Mouse (Mus musculus) G1E-ER4 (cell line): ENCODE results near the gene Rsc1a1. TPM values are rescaled to one million over a fixed set of nuclear protein-coding genes. Genes with fewer than 3 reads are reported as not detected.

ENCODE experiments used
- GATA1 ChIP-seq: IDR thresholded peaks from one replicate; pipeline ENCODE4 v1.8.0; 2012; ENCODE audit warnings: low read length, inconsistent platforms
- polyA plus RNA-seq: library from polyadenylated mRNA; stranded (reverse); fragments of >175 nt; gene quantifications from 2 replicates; pipeline ENCODE4 v1.2.3, GENCODE M21; 2012

Gene Rsc1a1
- 3.3 TPM in 1 of 2 replicates, not detected in the other for polyA plus RNA-seq

DNA sequence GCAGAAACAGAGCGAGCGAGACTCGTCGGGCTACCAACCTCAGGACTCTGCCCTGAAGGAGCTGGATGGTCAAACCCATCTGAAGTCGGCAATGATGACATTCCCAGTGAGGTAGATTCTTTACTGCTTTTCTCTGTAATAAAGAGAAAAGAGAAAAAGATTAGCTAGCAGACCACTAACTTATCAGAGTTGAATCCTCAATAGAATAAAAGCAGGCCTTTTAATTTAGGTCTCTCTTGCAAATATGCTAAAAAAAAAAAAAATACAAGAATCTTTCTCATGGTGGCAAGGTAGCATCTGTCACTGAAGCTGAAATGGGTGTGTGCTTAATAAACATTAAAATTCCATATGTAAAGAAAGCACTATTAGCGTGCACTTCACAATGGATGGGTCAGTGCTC, at the start of gene Rsc1a1:
Gene Rsc1a1 (minus strand): TSS at position 101 of the 400 bp plus-strand sequence.
- TF ChIP-seq GATA1 = no peak

DNA sequence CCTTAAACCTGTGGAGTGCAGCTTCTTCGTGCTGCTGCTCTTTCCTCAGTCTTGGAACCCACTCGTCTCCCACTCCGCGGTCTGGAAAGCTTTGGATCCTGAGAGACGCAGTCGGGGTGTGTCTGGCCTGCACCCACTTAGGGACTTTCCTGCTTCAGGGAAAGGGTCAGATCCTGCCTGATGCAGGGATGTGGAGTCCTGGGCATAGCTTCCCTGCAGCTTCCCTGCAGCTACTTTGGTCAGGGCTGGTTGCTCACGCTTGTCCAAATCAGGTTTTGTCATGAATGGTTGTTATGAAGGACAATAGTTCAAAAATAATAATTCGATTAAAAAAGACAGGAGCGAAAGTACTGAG, 49.8 kb upstream of the Rsc1a1 start:
- no peak for TF ChIP-seq GATA1

DNA sequence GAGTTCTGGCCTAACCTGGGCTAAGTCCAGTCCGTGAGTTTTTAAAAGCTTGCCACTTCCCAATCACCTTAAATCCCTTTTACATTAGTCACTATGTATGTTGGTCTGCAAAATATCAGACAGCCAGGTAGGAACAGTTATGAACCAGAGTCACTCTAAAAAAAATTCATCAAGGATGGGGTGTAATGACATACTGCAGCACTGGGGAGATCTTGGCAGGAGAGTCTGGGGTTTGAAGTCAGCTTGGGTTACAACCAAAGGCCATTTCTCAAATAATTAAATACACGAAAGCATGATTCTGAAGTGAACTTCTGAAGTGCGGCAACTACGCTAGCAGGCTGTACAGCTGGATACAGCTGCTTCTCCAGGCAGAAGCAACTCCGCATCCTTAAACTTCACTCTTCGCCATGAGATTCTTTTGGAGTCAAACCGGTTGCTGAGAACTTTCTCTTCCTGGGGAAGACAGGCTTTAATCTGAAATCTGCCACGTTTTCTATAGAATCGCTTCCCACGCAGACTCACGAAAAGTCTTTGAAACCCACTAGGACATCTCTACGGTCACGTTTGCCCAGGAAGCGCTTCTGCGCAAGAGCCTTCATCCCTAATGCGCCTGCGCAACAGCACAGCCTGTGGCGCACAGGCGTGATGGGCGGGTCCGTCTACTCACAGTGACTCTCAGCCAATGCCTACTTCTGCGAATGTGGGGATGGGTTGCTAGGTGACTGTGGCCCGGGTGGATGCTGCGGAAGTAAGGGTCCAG, 49.2 kb upstream of the Rsc1a1 start:
- no peak for TF ChIP-seq GATA1

DNA sequence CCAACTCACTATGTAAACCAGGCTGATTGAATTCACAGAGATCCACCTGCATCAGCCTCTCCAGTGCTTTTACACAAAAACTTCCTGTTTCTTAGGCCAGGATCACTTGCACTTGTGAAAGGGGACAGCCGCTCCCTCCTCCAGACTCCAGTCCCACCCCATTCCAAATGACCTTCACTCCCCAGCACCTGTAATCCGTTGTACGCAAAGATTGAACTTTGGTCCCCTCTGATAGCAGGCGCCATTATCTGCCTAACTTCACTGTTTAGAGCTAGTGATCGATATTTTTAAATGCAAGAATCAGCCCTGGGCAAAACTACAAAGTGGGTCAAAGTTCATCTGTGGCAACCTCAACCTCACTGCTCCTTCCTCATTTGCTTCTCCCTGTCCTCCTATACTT, 46.4 kb upstream of the Rsc1a1 start:
- TF ChIP-seq GATA1 = no peak

DNA sequence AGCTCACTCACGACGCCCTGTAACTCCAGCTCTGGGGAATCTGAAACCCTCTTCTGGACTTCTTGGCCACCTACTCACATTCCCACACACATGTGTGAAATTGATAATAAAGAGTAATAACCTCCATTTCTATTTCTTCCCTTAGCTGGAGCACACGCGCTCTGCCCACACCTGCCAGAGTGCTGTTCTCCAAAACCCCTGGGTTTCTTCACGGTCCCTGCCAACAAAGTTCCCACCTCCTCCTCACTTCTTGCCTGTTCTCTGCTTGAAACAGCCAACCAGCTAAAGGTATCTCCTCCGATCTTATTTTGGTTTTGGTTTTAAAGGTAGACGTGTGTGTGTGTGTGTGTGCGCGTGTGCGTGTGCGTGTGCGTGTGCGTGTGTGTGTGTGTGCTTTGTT, 45.0 kb upstream of the Rsc1a1 start:
- no peak for TF ChIP-seq GATA1

DNA sequence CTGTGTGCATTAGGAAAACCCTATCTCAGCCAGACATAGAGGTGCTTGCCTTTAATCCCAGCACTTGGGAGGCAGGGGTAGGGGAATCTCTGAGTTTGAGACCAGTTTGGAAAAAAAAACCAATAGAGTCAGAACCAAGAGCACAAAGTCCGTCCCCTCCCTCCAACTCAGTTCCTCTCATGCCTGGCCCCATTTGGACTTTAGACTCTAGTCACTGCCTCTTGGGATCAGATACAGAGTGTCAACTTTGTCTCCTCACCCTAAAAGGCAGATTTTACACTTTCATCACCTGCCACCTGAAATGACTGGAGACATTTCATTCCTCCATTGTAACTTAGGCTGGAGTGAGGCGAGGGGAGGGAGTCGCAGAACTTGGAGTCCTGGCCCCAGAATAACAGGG, 43.9 kb upstream of the Rsc1a1 start:
- no peak for TF ChIP-seq GATA1

DNA sequence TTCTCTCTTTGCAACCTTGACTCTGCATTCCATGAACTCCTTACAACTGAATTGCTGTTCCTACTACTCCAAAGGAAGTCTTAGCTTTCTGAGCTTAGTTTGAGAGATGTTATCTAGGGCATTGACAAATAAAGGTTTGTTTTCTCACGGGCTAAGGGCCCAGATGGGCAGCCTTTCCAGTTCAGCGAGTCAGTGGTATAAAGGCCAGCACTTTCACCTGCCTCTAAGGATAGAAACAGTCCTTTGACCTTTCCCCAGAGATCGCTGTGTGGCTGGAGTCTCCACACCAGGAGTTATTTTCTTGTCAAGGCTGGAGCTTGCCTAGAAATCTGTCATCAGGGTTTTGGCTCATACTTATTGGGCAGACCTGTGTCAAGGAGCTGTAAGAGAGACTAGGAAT, 40.3 kb upstream of the Rsc1a1 start:
- no peak for TF ChIP-seq GATA1

DNA sequence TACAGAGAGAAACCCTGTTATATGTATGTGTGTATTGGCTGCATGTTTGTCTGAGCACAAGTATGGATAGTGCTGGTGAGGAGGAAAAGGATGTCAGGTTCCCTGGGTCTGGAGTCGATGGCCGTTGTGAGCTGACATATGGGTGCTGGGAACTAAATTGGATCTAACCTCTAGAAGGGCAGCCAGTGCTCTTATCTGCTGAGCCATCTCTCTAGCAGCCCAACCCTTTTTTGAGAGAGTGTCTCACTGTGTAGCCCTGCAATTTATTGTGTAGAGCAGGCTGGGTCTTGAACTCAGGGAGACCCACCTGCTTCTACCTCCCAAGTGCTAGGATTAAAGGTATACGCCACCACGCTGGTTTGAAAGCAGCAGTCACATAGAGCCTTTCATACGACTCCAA, 39.9 kb upstream of the Rsc1a1 start:
- TF ChIP-seq GATA1 = no peak

DNA sequence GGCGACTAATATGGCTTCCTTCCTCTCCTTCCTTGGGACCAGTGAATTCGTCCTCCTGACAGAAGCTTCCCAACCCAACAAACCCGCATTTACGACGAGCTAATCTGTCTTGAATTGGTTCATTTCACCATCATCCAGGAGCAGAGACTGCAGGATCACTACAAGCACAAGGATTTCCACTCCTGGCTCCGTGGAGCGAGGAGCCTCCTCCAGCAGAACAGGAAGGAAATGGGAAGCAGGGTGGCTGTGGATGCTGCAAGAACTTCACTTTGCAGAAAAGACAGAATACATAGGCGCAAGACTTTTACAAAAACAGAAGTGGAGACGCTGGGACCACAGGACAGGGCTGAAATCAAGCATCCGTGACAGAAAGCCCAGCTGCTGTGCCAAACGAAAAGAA, 39.2 kb upstream of the Rsc1a1 start:
- no peak for TF ChIP-seq GATA1

DNA sequence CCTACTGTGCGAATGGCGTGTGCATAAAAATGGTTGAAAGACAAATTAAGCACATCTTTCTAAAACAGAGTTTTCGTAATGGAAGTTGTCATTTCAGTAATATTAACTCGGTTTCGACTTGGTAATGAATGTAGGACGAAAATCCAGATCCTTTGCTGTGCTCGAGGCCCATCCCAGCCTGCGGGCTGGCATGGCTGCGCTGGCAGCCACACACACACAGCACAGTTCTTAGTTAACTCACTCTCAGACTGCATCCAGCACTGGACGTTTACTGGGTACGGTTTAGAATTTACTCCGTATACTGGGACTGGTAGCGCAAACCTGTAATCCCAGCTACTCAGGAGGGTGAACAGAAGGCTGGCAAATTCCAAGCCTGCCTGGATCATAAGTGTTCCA, 38.3 kb upstream of the Rsc1a1 start:
- no peak for TF ChIP-seq GATA1

DNA sequence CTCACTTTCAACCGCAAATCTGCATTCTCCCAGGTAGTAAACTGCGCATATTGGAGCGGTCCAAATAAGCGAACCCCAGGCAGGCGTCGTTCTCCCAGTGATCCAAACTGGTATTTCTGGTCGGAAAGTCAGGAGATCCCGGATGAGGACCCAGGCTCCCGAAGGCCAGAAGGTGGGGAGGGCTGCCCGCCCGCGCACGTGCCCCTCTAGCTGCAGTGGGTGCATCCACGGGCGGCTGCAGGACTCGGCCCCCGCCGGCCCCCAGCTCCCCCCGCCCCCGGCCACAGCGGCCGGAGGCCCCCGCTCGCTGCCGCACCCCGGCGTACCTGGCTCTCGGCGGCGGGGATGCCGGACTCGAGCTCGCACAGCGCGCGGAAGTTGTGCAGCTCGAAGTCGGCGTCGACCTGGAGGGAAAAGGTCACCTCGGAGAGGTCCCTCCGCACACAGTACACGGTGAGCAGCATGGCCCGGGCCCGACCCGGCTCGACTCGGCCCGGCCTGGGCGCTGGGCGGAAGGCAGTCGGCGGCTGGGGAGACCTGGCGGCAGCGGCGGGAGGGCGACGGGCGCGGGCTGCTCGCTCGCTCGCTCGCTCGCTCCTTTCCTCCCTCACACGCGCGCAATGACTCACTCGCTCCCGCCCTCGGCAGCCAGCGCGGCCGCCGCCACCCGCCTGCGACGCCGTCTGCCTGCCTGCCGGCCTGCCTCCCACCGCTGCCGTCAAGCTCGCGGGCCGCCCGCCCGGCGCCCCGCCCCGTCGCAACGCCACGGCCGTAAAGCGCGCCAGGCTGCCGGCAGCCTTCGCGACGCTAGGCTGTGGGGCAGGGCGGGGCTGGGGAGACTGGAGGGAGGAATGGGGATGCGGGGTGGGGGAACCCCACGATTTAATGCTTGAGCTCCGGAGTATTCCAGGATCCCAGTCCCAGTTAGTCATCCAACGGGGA, 37.6 kb upstream of the Rsc1a1 start, which contains the start of gene Ddi2:
Gene Ddi2 (minus strand): TSS at position 689 of the 942 bp plus-strand sequence.
- TF ChIP-seq GATA1 = no peak

DNA sequence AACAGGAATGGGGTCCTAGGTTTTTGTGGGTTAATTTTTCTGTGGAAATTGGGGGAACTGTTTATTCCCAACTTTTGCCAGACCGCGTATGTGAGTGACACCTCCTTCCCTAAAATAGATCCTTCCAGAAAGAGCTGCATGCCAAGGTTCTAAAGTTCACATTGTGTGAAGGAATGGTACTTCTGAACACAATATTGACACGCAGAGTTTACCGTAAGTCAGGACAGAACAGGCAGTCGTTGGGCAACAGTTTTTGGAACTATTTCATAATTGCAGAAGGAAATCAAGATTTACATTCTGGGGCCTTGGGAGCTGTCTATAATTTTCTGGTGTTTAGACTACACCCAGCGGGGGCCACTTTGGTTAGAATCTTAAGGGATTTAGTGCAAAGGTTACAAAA, 36.6 kb upstream of the Rsc1a1 start:
- TF ChIP-seq GATA1 = no peak

DNA sequence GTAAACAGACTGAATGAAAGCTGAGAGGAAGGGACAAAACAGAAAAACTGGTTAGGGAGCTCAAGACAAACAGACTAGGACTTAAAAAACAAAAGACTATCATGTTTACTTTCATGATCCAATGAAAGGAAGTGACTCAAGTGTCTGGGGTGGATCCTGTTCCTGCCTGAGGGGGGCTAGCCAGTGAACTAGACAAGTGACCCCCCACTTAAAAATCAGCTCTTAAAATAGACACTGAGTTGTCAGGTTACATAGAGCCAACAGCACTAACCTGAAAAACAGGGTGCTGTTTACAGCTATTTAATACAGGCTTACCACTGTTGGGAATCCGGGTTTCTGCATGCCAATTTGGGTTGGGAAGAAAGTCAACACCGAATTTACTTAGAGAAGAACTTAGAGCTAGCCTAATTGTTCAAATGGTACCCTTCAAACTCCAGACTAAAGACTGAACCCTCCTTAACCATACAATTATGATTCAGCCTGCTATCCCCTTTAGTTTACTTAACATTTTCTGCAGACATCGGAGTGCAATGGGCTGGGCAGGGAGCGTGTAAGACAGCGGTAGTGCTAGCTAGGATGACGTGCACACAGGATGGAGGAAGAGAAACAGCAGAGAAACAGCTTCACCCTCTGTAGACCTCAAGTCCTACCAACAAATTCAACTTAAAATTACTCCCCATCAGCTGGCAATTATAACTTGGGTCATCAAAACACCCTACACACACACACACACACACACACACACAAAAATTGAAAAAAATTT, 35.5 kb upstream of the Rsc1a1 start:
- TF ChIP-seq GATA1 = no peak

DNA sequence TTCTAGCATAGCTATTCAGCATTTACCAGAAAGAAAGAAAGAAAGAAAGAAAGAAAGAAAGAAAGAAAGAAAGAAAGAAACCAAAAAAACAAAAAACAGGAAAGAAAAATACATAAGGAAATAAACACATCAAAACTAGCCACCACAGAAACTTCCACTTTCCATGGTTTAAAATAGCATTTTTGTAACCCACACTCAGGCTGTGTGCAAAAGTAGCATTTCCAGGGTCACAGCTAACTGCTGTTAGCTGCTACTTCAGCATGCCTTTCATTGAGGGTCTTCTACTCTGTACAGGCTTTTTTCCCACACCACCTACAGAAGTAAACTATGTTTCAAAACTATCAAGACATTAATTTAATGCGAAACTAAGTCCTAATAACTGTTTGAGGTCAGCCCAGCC, 33.9 kb upstream of the Rsc1a1 start:
- TF ChIP-seq GATA1 = no peak

DNA sequence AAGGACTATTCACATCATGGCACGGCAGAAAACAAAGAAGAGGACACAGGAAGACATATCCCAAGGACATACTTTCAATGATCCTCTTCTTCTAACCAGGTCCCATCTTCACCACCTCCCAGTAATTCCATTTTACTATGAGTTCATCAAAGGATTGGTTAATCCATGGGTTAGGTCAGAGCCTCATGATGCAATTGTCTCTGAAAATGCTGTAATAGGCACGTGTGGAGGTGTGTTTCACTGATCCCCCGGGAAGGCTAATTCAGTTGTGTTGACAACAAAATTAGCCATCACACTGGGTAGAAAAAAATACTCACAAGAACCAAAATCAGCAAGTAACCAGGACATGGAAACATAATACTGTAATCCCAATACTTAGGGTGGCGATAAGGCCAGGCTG, 32.2 kb upstream of the Rsc1a1 start:
- TF ChIP-seq GATA1 = no peak

DNA sequence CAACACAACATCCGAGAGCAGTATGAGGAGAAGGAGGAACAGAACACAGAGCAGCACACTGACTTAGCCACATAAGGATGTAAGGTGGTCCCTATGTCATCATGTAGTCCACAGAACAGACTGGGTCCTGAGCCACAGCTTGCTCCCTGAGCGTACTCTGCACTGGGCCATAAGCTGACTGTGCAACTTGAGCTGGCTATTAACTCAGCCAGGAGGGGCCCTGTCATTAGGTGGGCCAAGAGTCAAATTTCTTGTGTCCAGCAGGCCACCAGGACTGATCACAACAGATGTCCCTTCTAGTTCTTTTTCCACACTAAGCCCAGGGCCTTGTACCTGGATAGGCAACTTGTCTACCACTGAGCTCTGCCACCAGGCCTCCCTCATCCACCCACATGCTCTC, 29.6 kb upstream of the Rsc1a1 start:
- no peak for TF ChIP-seq GATA1

DNA sequence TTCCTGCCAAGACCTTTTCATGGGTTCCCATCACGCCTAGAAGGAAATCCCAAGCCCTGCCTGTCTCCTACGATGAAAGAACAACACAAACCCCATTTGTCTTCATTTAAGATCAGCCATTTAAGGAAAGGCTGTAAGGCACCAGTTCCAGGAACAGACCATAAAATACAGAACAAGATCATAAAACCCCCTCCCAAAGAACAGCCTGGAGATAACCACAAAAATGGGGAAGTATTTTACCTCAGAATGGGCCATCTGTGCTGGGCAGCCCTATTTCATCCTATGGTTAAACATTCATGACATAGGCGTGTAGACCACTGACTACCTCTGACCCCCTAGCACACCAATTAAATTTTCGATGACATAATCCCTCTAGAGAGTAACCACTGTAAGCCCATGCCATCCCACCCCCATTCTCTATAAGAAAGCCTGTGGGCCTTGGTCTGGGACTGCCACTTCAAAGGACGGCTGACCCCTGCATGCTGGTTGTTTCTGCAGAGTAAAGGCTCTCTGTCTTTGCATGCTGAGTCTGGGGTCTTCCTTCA, 28.3 kb upstream of the Rsc1a1 start:
- no peak for TF ChIP-seq GATA1
